Mouse (Mus musculus): ENCODE results near the gene Fthl17c. TPM values are rescaled to one million over a fixed set of nuclear protein-coding genes. Genes with fewer than 3 reads are reported as not detected.
"Not testable (repeated sequence)": the region's sequence is repeated elsewhere in the genome, so short reads cannot be mapped to it uniquely, and the experiment has no call there.

The Fthl17c gene
- polyA plus RNA-seq (2015; fragmentation: Nextera tagmentation; extraction: Ambion mirVana) = not detected in 2 replicates

DNA sequence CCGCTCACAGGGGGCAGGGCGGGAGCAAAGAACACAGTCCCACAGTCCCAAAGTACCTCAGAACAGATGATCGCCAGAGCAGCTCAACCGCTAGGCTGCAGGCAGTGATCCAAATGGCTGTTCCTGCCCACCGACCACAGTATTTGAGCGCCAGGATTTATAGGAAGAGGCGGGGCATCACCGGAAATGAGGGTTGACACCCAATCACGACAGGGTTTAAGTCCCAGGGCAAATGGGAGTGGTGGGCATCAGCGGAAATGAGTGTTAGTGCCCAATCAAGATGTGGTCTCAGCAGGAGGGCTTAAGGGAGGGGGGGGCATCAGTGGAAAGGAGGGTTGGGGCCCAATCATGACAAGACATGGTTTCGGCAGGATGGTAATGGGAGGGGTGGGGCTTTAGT lies at the start of gene Fthl17c:
TSS of gene Fthl17c (minus strand) at position 101 of the 400 bp plus-strand sequence.
- H3K36me3 ChIP-seq; ATAC-seq (ENCODE audit: insufficient read depth, low FRiP score, low read depth); H3K4me2 ChIP-seq; H3K27ac ChIP-seq; H3K4me1 ChIP-seq; H3K9me3 ChIP-seq; H3K27me3 ChIP-seq (replicated peaks); H3K9ac ChIP-seq; H3K4me3 ChIP-seq (replicated peaks): not testable (repeated sequence)
- WGBS = no CpG with 5 or more reads among the region's 11 CpGs

- Histone ChIP-seq H3K4me2 (no peak overlapping the region), H3K27me3 (replicated peaks) (no peaks in the 10 kb centered on the region), H3K36me3 (no peaks in the 10 kb centered on the region), H3K4me3 (replicated peaks) (no peak overlapping the region), H3K4me1 (no peaks in the 10 kb centered on the region), H3K9ac (no peak overlapping the region), H3K27ac (no peak overlapping the region), H3K9me3 (no peaks in the 10 kb centered on the region)
- ATAC-seq (ENCODE audit: insufficient read depth, low FRiP score, low read depth) = no peak
- 58% methylated on average over 10 of the region's 10 CpGs for WGBS
Measured at GRCm38 (mm10) chrX:9019481-9019880, 43.1 kb upstream of the Fthl17c start.

DNA sequence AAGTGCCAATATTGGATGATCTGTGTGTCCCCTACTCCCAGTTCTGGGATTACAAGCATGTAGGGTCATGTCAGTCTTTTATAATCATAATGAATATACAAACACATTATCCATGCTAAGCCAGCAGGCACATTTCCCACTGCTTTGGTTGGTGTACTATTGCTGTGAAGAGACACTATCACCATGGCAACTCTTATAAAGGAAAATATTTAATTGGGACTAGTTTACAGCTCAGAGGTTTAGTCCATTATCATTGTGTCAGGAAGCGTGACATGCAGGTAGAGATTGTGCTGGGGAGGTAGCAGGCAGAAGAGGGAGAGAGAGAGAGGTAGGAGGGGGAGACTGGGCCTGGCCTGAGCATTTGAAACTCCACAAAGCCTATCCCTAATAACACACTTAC lies 39.7 kb upstream of the Fthl17c start:
- 38% methylated on average over 1 of the region's 1 CpGs for WGBS
- H3K27ac ChIP-seq = no peak overlapping the region

GRCm38 (mm10) chrX:8986655-8987054 lies 10.3 kb upstream of the Fthl17c start, which contains the start of gene Fthl17d:
Fthl17d (minus strand) TSS chrX:8986755.
- not testable (repeated sequence) for H3K27ac ChIP-seq; H3K4me2 ChIP-seq; H3K36me3 ChIP-seq; H3K27me3 ChIP-seq (replicated peaks); H3K4me3 ChIP-seq (replicated peaks); ATAC-seq (ENCODE audit: insufficient read depth, low FRiP score, low read depth); H3K4me1 ChIP-seq; H3K9me3 ChIP-seq; H3K9ac ChIP-seq
- no CpG with 5 or more reads among the region's 9 CpGs for WGBS

More for the DNA sequence above, 39.7 kb upstream of the Fthl17c start:
- H3K4me2 ChIP-seq = no peak overlapping the region
- H3K9me3 ChIP-seq = no peaks in the 10 kb centered on the region
- no peaks in the 10 kb centered on the region for H3K4me1 ChIP-seq
- no peaks in the 10 kb centered on the region for H3K27me3 ChIP-seq (replicated peaks)
- no peak for ATAC-seq (ENCODE audit: insufficient read depth, low FRiP score, low read depth)
- H3K36me3 ChIP-seq = no peaks in the 10 kb centered on the region
- H3K9ac ChIP-seq = no peak overlapping the region
- no peak overlapping the region for H3K4me3 ChIP-seq (replicated peaks)

DNA sequence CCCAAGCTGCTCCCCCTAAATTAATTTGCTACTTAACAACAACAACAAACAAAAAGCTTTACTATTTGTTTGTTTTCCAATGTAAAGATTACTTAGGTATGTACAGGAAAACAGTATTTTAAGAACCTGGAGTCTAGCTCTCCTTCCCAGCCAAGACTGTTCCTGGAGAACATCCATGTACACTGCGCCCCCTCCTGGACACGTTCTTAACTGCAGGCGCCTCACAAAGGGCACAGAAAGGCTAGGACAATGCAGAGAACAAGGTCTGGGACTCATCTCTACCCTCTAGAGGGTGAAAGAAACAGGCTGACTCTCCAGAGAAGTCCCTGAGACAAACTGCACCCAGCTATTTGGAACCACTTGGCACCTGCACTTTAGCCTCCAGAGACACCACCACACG lies 11.7 kb downstream of the Fthl17c start:
- not testable (repeated sequence) for H3K27ac ChIP-seq; H3K9ac ChIP-seq; H3K36me3 ChIP-seq; H3K27me3 ChIP-seq (replicated peaks); H3K4me3 ChIP-seq (replicated peaks); H3K9me3 ChIP-seq; H3K4me2 ChIP-seq; ATAC-seq (ENCODE audit: insufficient read depth, low FRiP score, low read depth); H3K4me1 ChIP-seq
- 49% methylated on average over 4 of the region's 4 CpGs for whole genome bisulfite sequencing

- not testable (repeated sequence) for H3K4me3 ChIP-seq (replicated peaks); ATAC-seq (ENCODE audit: insufficient read depth, low FRiP score, low read depth); H3K27ac ChIP-seq; H3K9ac ChIP-seq; H3K36me3 ChIP-seq; H3K4me2 ChIP-seq; H3K4me1 ChIP-seq; H3K27me3 ChIP-seq (replicated peaks); H3K9me3 ChIP-seq
- 92% methylated on average over 4 of the region's 11 CpGs for WGBS
Measured at GRCm38 (mm10) chrX:8962875-8963274, 13.5 kb downstream of the Fthl17c start, which contains the start of gene Fthl17b. Fthl17b (minus strand) TSS chrX:8962975.

DNA sequence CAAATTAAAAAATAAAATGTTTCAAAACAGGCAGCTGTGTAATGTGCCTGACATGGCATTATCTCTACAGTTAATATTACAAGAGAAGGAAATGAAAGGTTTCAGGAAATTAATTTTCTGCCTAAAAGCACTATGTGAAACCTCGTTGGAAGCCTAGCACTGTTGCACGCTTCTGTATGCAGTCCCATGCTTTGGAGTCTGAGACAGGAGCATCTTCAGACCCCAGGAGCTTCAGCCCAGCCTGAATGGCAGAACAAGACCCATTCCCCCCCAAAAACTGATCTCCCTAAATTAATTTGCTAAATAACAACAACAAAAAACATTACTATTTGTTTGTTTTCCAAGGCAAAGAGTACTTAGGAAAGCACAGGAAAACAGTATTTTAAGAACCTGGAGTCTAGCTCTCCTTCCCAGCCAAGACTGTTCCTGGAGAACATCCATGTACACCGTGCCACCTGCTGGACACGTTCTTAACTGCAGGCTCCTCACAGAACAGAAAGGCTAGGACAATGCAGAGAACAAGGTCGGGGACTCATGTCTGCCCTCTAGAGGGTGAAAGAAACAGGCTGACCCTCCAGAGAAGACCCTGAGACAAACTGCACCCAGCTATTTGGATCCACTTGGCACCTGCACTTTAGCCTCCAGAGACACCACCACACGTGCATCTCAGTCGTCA lies 28.1 kb downstream of the Fthl17c start:
- H3K27ac ChIP-seq; H3K4me1 ChIP-seq; H3K4me3 ChIP-seq (replicated peaks); H3K9me3 ChIP-seq; H3K36me3 ChIP-seq; H3K9ac ChIP-seq; H3K27me3 ChIP-seq (replicated peaks); H3K4me2 ChIP-seq: not testable (repeated sequence)
- WGBS = 17% methylated on average over 7 of the region's 7 CpGs
- peak; percentile 47; the same call in 1 of the 2 replicates for ATAC-seq (ENCODE audit: insufficient read depth, low FRiP score, low read depth)

GRCm38 (mm10) chrX:8944041-8944440 lies 32.3 kb downstream of the Fthl17c start:
- Histone ChIP-seq H3K27me3 (replicated peaks) (no peaks in the 10 kb centered on the region), H3K9ac (no peak overlapping the region), H3K4me2 (no peak overlapping the region), H3K36me3 (no peaks in the 10 kb centered on the region), H3K4me1 (no peaks in the 10 kb centered on the region), H3K4me3 (replicated peaks) (no peak overlapping the region), H3K9me3 (no peaks in the 10 kb centered on the region), H3K27ac (no peak overlapping the region)
- WGBS = 71% methylated on average over 8 of the region's 8 CpGs
- peak; percentile 60 for ATAC-seq (ENCODE audit: insufficient read depth, low FRiP score, low read depth)

GRCm38 (mm10) chrX:8927308-8927707 lies 49.1 kb downstream of the Fthl17c start:
- Histone ChIP-seq H3K4me3 (replicated peaks) (no peak overlapping the region), H3K27ac (no peak overlapping the region), H3K36me3 (no peaks in the 10 kb centered on the region), H3K4me2 (no peak overlapping the region), H3K27me3 (replicated peaks) (no peaks in the 10 kb centered on the region), H3K9ac (no peak overlapping the region), H3K9me3 (no peaks in the 10 kb centered on the region), H3K4me1 (no peaks in the 10 kb centered on the region)
- 47% methylated on average over 4 of the region's 4 CpGs for WGBS
- ATAC-seq (ENCODE audit: insufficient read depth, low FRiP score, low read depth) = no peak

Other genes with a start within 250 kb of the Fthl17c start
- not detected in 2 replicates for gene Ssx9, start 228.1 kb downstream of the Fthl17c start, polyA plus RNA-seq (2015; fragmentation: Nextera tagmentation; extraction: Ambion mirVana)
- not detected in 2 replicates for gene Ssxb5, start 172.9 kb downstream of the Fthl17c start, polyA plus RNA-seq (2015; fragmentation: Nextera tagmentation; extraction: Ambion mirVana)
- gene Gm6592, start 132.6 kb downstream of the Fthl17c start, polyA plus RNA-seq (2015; fragmentation: Nextera tagmentation; extraction: Ambion mirVana) = not detected in 2 replicates
- not detected in 2 replicates for gene Gm5751, start 102.3 kb downstream of the Fthl17c start, polyA plus RNA-seq (2015; fragmentation: Nextera tagmentation; extraction: Ambion mirVana)
- gene B630019K06Rik, start 84.2 kb downstream of the Fthl17c start, polyA plus RNA-seq (2015; fragmentation: Nextera tagmentation; extraction: Ambion mirVana) = 3.9 and 4.1 TPM in 2 replicates
- gene Fthl17b, start 13.6 kb downstream of the Fthl17c start, polyA plus RNA-seq (2015; fragmentation: Nextera tagmentation; extraction: Ambion mirVana) = not detected in 2 replicates
- gene Fthl17d, start 10.2 kb upstream of the Fthl17c start, polyA plus RNA-seq (2015; fragmentation: Nextera tagmentation; extraction: Ambion mirVana) = not detected in 2 replicates
- not detected in 2 replicates for gene Fthl17e, start 56.9 kb upstream of the Fthl17c start, polyA plus RNA-seq (2015; fragmentation: Nextera tagmentation; extraction: Ambion mirVana)
- gene Fthl17f, start 86.5 kb upstream of the Fthl17c start, polyA plus RNA-seq (2015; fragmentation: Nextera tagmentation; extraction: Ambion mirVana) = not detected in 2 replicates
- gene 4930402K13Rik, start 128.0 kb upstream of the Fthl17c start, polyA plus RNA-seq (2015; fragmentation: Nextera tagmentation; extraction: Ambion mirVana) = not detected in 2 replicates
- 1.7 and 1.9 TPM in 2 replicates for gene Lancl3, start 223.3 kb upstream of the Fthl17c start, polyA plus RNA-seq (2015; fragmentation: Nextera tagmentation; extraction: Ambion mirVana)

All from stomach, embryonic 15.5 days (tissue).